Comparison of ENCODE assay signal across 24 mouse cellular contexts in genomic region chr1:20470770-20471169, GRCm38 (mm10).
A peak's percentile ranks its signal among the peaks of the same experiment; 100 is the strongest.
DNase-seq lines count a peak whose midpoint lies in the region; ATAC-seq and TF ChIP-seq lines count a peak whose summit lies in the region.
"Had no signal": no experiment of that assay in that cellular context is flagged by ENCODE, and none has a peak within 500 bp of the region (broad histone marks: within the 10 kb centered on the region; RNA-seq: fewer than 3 reads in every experiment).

No protein-coding gene starts in this region.

- ATAC-seq in forebrain, embryonic 16.5 days, result peak; percentile 28; the same call in 1 of the 2 replicates
- ATAC-seq in midbrain, embryonic 11.5 days (ENCODE audit: low FRiP score), result peak; percentile 79
- 0 out of 2 replicates have a peak, but pooled peaks have one; percentile 30 for ATAC-seq in midbrain, embryonic 15.5 days (replicated peaks)
- ATAC-seq in midbrain, postnatal 0 days (ENCODE audit: low FRiP score), result no peak
- peak; percentile 71 for ATAC-seq in Patski
- ATAC-seq: intestine, embryonic 15.5 days had no signal

- H3K4me1 ChIP-seq in forebrain, embryonic 16.5 days (replicated peaks; ENCODE audit: control insufficient read depth, insufficient read depth, low read length), result no peaks in the 10 kb centered on the region
- no peaks in the 10 kb centered on the region for H3K4me1 ChIP-seq in forebrain, embryonic 10.5 days
- H3K4me1 ChIP-seq in midbrain, embryonic 11.5 days (ENCODE audit: control insufficient read depth, insufficient read depth, low read length), result no peaks in the 10 kb centered on the region
- no peaks in the 10 kb centered on the region for H3K4me1 ChIP-seq in midbrain, embryonic 10.5 days
- H3K4me1 ChIP-seq in midbrain, embryonic 15.5 days, result no peaks in the 10 kb centered on the region
- H3K4me1 ChIP-seq in midbrain, postnatal 0 days (ENCODE audit: insufficient read depth, low read length), result no peaks in the 10 kb centered on the region
- H3K4me1 ChIP-seq: forebrain, embryonic 13.5 days; intestine, embryonic 15.5 days had no signal

- no peaks in the 10 kb centered on the region for H3K36me3 ChIP-seq in forebrain, embryonic 16.5 days (ENCODE audit: control insufficient read depth, insufficient read depth)
- no peaks in the 10 kb centered on the region for H3K36me3 ChIP-seq in forebrain, embryonic 10.5 days (replicated peaks)
- no peaks in the 10 kb centered on the region for H3K36me3 ChIP-seq in midbrain, embryonic 11.5 days (ENCODE audit: control insufficient read depth, insufficient read depth, low read length)
- H3K36me3 ChIP-seq in midbrain, embryonic 10.5 days, result no peaks in the 10 kb centered on the region
- H3K36me3 ChIP-seq in midbrain, embryonic 15.5 days (replicated peaks), result no peaks in the 10 kb centered on the region
- no peaks in the 10 kb centered on the region for H3K36me3 ChIP-seq in midbrain, postnatal 0 days (ENCODE audit: insufficient read depth, low read length)
- H3K36me3 ChIP-seq: G1E; intestine, embryonic 15.5 days had no signal

- no peaks in the 10 kb centered on the region for H3K9me3 ChIP-seq in forebrain, embryonic 16.5 days (ENCODE audit: control insufficient read depth, low read length)
- no peaks in the 10 kb centered on the region for H3K9me3 ChIP-seq in forebrain, embryonic 10.5 days
- H3K9me3 ChIP-seq in midbrain, embryonic 11.5 days (ENCODE audit: control insufficient read depth, low read length), result no peaks in the 10 kb centered on the region
- no peaks in the 10 kb centered on the region for H3K9me3 ChIP-seq in midbrain, embryonic 10.5 days (replicated peaks)
- H3K9me3 ChIP-seq in midbrain, embryonic 15.5 days, result no peaks in the 10 kb centered on the region
- H3K9me3 ChIP-seq in midbrain, postnatal 0 days (ENCODE audit: low read length), result no peaks in the 10 kb centered on the region
- H3K9me3 ChIP-seq: forebrain, embryonic 13.5 days; G1E; intestine, embryonic 15.5 days had no signal

- no peak overlapping the region for H3K9ac ChIP-seq in forebrain, embryonic 16.5 days (replicated peaks; ENCODE audit: low read depth, low read length)
- no peak overlapping the region for H3K9ac ChIP-seq in midbrain, embryonic 11.5 days (ENCODE audit: low read length)
- H3K9ac ChIP-seq in midbrain, embryonic 15.5 days, result no peak overlapping the region
- no peak overlapping the region for H3K9ac ChIP-seq in midbrain, postnatal 0 days (replicated peaks; ENCODE audit: low read length, poor library complexity, severe bottlenecking)
- H3K9ac ChIP-seq: forebrain, embryonic 13.5 days; forebrain, postnatal 0 days; hindbrain, embryonic 14.5 days; intestine, embryonic 15.5 days had no signal

- TF ChIP-seq CTCF in midbrain, postnatal 0 days (IDR thresholded peaks at IDR 0.05), result no peak
- TF ChIP-seq CTCF in Patski (IDR thresholded peaks at IDR 0.05), result no peak

- CTCF ChIA-PET in Patski (lab: Charles Lee), result no interaction called here

- DNase-seq in forebrain, embryonic 10.5 days (ENCODE audit: extremely low spot score, low spot score), result no peak
- no peak for DNase-seq in midbrain, embryonic 11.5 days (ENCODE audit: low spot score, missing footprints)
- no peak for DNase-seq in midbrain, embryonic 10.5 days (ENCODE audit: low spot score)
- DNase-seq in midbrain, postnatal 0 days (ENCODE audit: low spot score), result no peak
- peak; percentile 20 for DNase-seq in Patski (ENCODE audit: low read depth, low spot score)
- DNase-seq in spleen, postnatal 10 days (ENCODE audit: low spot score in 2 of 2), result no peak
- DNase-seq: adrenal gland, adult 2 months; adrenal gland, postnatal 14 days; B cell, adult 2 months; cerebellum, adult 11-12 months; cerebellum, adult 9-10 months; cerebellum, postnatal 14 days; gastrocnemius, adult 2 months; gastrocnemius, postnatal 14 days; heart, adult 11 months had no signal

- H3K4me3 ChIP-seq in forebrain, embryonic 16.5 days (replicated peaks; ENCODE audit: low read length), result no peak overlapping the region
- no peak overlapping the region for H3K4me3 ChIP-seq in forebrain, embryonic 10.5 days
- H3K4me3 ChIP-seq in midbrain, embryonic 11.5 days (ENCODE audit: low read depth, low read length), result no peak overlapping the region
- no peak overlapping the region for H3K4me3 ChIP-seq in midbrain, embryonic 10.5 days
- H3K4me3 ChIP-seq in midbrain, embryonic 15.5 days, result no peak overlapping the region
- H3K4me3 ChIP-seq in midbrain, postnatal 0 days (ENCODE audit: low read depth, low read length), result no peak overlapping the region
- H3K4me3 ChIP-seq: forebrain, embryonic 13.5 days; gastrocnemius, adult 2 months; intestine, embryonic 15.5 days had no signal

- no peak overlapping the region for H3K27ac ChIP-seq in forebrain, embryonic 16.5 days (ENCODE audit: low read length)
- no peak overlapping the region for H3K27ac ChIP-seq in forebrain, embryonic 10.5 days
- no peak overlapping the region for H3K27ac ChIP-seq in midbrain, embryonic 11.5 days (ENCODE audit: low read depth, low read length)
- no peak overlapping the region for H3K27ac ChIP-seq in midbrain, embryonic 10.5 days (replicated peaks)
- no peak overlapping the region for H3K27ac ChIP-seq in midbrain, embryonic 15.5 days
- no peak overlapping the region for H3K27ac ChIP-seq in midbrain, postnatal 0 days (ENCODE audit: low read depth, low read length)
- H3K27ac ChIP-seq: forebrain, embryonic 13.5 days; gastrocnemius, adult 2 months; hindbrain, embryonic 14.5 days; intestine, embryonic 15.5 days had no signal

- POLR2A ChIA-PET in Patski (lab: Charles Lee), result no interaction called here

- no peak overlapping the region for H3K4me2 ChIP-seq in forebrain, embryonic 16.5 days (ENCODE audit: low read length)
- H3K4me2 ChIP-seq in midbrain, embryonic 11.5 days, result no peak overlapping the region
- H3K4me2 ChIP-seq in midbrain, embryonic 15.5 days, result no peak overlapping the region
- H3K4me2 ChIP-seq in midbrain, postnatal 0 days (ENCODE audit: low read depth, low read length, poor library complexity, severe bottlenecking), result no peak overlapping the region
- H3K4me2 ChIP-seq: forebrain, embryonic 13.5 days; heart, embryonic 11.5 days; hindbrain, embryonic 14.5 days; intestine, embryonic 15.5 days had no signal

- H3K27me3 ChIP-seq in forebrain, embryonic 16.5 days (replicated peaks; ENCODE audit: control insufficient read depth, insufficient read depth, low read length), result no peaks in the 10 kb centered on the region
- H3K27me3 ChIP-seq in forebrain, embryonic 10.5 days (ENCODE audit: poor library complexity, severe bottlenecking), result no peaks in the 10 kb centered on the region
- no peaks in the 10 kb centered on the region for H3K27me3 ChIP-seq in midbrain, embryonic 11.5 days (ENCODE audit: control insufficient read depth, insufficient read depth, low read length)
- H3K27me3 ChIP-seq in midbrain, embryonic 10.5 days (ENCODE audit: low read depth, poor library complexity, severe bottlenecking), result no peaks in the 10 kb centered on the region
- H3K27me3 ChIP-seq in midbrain, embryonic 15.5 days (replicated peaks), result no peaks in the 10 kb centered on the region
- no peaks in the 10 kb centered on the region for H3K27me3 ChIP-seq in midbrain, postnatal 0 days (ENCODE audit: insufficient read depth, low read length)
- H3K27me3 ChIP-seq in Patski, result no peaks in the 10 kb centered on the region
- H3K27me3 ChIP-seq: CH12.LX; forebrain, embryonic 13.5 days; intestine, embryonic 15.5 days had no signal

- 74% methylated on average over 11 of the region's 11 CpGs for WGBS in forebrain, embryonic 16.5 days
- whole genome bisulfite sequencing in forebrain, embryonic 10.5 days, result 85% methylated on average over 11 of the region's 11 CpGs
- WGBS in midbrain, embryonic 11.5 days, result 71% methylated on average over 11 of the region's 11 CpGs
- 82% methylated on average over 11 of the region's 11 CpGs for WGBS in midbrain, embryonic 10.5 days
- WGBS in midbrain, embryonic 15.5 days, result 60% methylated on average over 11 of the region's 11 CpGs
- WGBS in midbrain, postnatal 0 days, result 59% methylated on average over 11 of the region's 11 CpGs

- in situ Hi-C loops in Patski (cut with MboI; ENCODE audit: low pct_unique_long_range_greater_than_20kb), result no loop called here
